Mouse (Mus musculus): ENCODE results near the gene P3h3.
"Not testable (repeated sequence)": the region's sequence is repeated elsewhere in the genome, so short reads cannot be mapped to it uniquely, and the experiment has no call there.

Gene P3h3

GRCm38 (mm10) chr6:124831649-124832048 lies 25.9 kb downstream of the P3h3 start:
- DNase-seq (ENCODE audit: extremely low spot score, low spot score) = no peak

GRCm38 (mm10) chr6:124831199-124831598 lies 26.4 kb downstream of the P3h3 start:
- not testable (repeated sequence) for DNase-seq (ENCODE audit: extremely low spot score, low spot score)

DNA sequence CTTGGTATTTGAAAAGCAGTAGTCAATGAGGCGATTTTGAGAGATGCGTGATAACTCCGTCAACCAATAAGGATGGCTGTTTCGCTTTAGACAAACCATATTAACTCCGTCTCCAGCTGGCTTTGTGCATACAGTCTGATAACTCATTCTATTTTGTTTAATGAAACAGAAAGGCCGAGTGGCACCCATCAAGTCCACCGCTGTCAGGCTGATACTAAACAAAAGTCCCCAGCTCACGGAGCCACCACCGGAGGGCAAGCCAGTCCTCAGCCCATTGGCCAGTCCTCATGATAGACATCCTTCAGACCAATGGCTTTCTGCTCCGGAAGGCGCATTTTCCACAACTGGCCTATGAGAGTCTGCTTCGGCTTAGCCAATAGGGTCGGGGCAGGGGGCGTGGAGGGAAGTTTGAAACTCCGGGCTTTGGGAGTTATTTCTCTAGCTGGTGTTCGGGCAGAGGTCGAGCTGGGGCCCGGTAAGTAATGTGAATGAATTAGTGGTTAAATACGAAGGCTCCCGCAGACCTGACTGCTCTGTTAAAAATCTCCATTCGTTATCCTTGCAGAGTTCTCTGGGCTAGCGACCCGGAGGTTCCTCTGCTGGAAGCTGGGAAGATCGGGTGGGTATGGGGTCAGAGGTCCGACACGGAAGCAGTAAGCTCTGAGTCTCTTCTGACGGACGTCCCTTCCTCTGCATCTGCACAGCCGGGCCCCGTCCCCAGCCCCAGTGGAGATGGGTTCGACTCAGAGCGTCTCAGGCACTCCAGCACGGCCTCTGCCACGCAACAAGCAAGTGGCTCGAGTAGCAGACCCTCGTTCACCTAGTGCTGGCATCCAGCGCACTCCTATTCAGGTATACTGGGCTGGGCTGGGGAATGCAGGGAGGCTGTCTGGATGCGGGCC lies 27.5 kb downstream of the P3h3 start:
- peak; percentile 87 for DNase-seq (ENCODE audit: extremely low spot score, low spot score)

DNA sequence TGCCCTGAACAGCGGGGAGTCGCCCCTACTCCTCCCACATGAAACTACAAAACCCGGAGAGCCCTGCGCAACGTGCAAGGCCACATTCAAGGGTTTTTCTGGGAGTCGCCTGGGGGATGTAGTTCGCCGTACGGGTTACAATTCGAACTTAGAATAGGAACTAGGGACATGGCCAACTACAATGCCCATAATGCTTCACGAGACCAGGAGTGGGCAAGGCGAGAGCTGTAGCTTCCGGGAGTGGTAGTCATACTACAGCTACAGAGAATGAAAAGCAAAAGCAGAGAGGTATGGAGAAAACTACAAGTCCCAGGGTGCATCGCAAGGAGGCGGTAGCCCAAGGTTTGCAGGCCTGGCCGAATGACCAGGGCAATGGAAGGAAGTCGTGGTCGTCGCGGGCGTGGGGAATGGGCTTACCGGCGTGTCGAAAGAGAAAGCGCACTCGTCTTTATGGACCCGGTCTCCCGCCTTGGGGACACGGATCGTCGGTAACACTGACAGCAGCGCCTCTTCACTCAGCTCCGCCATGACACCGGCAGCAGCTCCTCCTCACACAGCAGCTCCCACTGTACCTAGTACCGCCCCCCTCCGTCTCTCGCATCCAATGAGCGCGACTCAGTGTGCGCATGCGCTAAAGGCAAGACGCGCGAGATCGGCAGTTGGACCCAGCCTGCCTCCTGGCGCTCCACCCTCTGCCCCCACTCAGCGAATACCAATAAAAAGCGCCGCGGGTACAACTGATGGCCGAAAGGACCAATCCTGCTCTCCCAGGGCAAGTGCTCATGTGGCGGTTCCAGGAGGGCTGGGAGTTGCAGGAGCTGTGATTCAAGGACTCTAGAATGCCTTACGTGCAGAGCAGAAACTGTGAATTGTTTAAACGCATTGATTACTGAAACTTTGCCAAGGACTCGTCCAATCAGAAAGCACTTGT lies 28.4 kb downstream of the P3h3 start, which contains the start of the genes Usp5 and Cdca3:
Usp5 (minus strand) TSS at position 617 of the 931 bp plus-strand sequence.
Cdca3 (plus strand) TSS at position 680 of the 931 bp plus-strand sequence.
- DNase-seq (ENCODE audit: extremely low spot score, low spot score) = peak; percentile 98

DNA sequence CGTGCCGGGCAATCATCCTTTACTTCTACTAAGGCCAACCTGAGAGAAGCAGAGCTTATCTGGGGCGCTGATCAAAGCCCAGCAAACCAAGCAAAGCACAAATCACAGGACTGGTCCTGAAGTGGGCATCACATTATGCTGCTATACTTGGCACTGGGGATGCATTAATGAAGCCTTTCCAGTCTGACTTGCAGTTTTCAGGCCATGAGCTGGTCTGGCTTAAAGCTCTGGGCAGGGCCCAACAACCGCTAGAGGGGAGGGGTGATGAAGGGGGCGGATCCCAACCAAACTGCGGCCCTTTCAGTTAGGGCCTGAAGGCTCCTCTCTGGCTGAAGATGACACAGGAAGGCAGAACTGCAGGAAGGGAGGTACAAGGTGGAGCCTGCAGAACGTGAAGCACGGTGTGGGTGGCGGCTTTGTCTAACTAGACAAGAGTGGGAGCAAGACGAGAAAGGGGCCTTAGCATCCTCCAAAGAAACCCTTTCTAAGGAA lies 29.4 kb downstream of the P3h3 start:
- DNase-seq (ENCODE audit: extremely low spot score, low spot score) = peak; percentile 35

DNA sequence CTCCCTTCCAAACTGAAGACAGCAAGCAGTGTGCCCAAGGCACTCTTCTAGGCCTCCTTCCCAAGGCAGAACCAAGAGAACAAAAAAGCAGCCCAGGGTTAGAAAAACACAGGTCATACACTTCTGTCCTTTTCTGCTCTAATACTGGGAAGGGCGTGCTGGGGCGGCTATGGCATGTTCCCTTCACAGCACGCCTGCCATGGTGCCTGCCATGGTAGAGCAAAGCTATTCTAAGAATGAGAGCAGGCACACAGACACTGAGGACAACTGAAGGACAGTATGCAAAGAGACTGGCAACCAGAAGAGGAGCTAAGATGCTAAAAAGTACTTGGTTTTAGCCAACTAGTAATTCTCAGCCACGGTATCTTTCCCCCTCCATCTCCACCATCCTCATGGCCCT lies 35.5 kb downstream of the P3h3 start:
- DNase-seq (ENCODE audit: extremely low spot score, low spot score) = no peak

- DNase-seq (ENCODE audit: extremely low spot score, low spot score) = no peak
These were observed 36.7 kb downstream of the P3h3 start for GRCm38 (mm10) chr6:124820891-124821290.

- DNase-seq (ENCODE audit: extremely low spot score, low spot score) = no peak
These were observed 39.6 kb downstream of the P3h3 start for GRCm38 (mm10) chr6:124817971-124818370.

DNA sequence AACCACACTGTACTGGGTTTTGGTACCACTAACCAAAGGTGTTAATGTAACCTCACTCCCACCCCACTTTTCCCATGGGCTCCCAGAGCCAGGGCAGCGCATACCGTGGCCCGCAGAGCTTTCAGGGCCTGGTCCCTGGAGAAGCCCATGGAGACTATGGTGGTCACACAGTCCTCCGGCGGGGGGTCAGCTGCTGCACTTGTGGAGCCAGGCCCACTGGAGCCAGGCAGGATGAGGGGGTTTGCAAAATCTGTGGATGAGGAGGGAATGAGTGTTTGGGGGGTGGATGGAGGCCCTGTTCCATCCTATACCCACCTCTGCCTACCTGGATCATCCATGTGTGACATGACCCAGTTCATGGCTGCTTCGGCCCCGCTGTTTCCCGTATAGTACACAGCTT lies 40.0 kb downstream of the P3h3 start:
- no peak for DNase-seq (ENCODE audit: extremely low spot score, low spot score)

DNA sequence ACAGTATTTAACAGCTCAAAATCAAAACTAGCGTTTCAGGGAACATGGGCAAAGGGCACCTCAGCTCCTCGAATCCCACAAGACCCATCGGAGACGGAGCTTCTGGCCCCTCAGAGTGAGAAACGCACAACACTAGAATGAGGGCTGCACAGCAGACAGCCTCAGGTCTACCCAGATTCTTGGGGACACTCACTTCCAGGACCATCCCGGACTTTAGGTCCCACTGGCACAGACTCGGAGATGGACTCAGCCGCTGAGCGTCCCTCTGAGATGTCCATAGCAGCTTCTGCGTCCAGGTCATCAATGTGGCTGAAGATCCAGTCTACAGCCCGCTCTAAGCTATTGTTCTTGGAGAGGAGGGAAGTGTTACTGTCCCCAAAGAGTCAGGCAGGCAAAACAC lies 40.4 kb downstream of the P3h3 start:
- no peak for DNase-seq (ENCODE audit: extremely low spot score, low spot score)

DNA sequence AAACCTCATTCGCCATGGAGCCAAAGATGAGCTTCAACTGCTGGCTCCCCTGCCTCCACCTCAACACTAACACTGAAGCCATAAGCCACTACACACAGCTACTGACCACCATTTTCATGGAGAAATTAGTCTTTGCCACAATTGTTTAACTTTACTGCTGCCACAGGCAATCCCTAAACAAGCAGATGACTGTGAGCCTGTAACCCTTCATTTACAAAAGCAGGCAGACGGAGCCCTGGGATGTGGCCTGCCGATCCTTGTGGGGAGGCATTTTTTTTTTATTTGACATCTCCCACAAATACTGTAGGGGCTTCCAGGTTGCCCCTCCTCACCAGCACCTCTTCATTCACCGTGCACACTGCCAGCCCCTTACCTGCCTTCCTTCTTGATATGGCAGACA lies 40.9 kb downstream of the P3h3 start:
- DNase-seq (ENCODE audit: extremely low spot score, low spot score) = no peak

GRCm38 (mm10) chr6:124814858-124815774 lies 42.4 kb downstream of the P3h3 start:
- no peak for DNase-seq (ENCODE audit: extremely low spot score, low spot score)

GRCm38 (mm10) chr6:124814448-124814847 lies 43.1 kb downstream of the P3h3 start:
- no peak for DNase-seq (ENCODE audit: extremely low spot score, low spot score)

DNA sequence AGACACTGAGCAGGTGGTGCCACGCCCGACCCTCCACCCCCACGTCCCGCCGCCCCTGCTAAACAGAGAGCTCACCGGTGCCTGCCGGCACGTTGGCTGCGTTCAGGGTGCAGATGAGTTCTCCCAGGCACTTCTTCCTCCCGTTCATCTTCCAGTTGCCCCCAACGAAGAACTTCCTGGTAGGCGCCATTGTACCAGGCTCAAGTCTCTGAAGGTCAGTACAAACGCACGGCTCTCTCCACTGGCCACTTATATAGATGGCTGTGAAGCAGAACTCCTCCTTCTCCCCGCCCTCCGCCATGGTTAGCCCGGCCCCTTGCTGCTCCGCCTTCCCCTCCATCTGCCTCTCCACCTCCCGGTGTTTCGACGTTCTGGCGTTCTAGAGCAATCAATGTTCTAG lies 43.6 kb downstream of the P3h3 start, which contains the start of gene Tpi1:
Tpi1 (minus strand) TSS at position 364 of the 400 bp plus-strand sequence.
- DNase-seq (ENCODE audit: extremely low spot score, low spot score) = peak; percentile 86

DNA sequence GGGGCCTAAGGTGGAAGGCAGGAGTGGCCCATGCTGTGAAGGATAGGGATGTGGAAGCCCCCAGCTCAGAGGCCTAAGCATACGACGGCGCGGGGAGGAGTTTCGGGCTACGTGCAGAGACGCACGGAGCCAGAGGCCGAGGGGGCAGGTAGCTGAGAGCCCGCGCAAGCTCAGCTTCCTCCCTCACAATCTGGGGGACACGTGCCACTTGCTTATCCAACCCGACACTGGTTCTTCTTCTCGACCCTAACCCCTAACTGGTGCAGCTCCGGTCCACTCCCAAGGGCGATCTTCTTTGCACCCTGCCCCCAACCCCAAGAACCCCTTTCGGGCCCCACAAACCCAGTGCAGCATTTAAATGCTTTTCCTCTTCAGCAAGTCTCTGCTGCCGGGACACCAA lies 44.1 kb downstream of the P3h3 start:
- DNase-seq (ENCODE audit: extremely low spot score, low spot score) = peak; percentile 73

DNA sequence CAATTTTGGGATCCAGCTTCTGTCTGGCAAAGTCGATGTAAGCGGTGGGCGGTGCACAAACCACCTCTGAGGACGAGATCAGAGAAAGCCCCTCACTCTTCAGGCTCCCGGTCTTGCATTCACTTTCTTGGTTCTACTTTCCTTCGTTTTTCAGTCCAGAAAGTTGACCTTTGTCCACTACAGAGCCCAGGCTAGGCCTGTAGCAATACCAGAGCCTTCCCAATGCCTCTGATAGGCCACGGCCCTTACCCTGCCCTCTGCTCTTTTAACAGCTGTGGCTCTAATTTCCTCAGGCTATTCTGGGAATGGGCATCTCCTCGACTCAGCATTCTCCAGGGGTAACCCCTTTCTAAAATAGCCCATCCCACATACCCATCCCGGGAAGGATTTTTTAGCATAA lies 44.7 kb downstream of the P3h3 start:
- no peak for DNase-seq (ENCODE audit: extremely low spot score, low spot score)

- DNase-seq (ENCODE audit: extremely low spot score, low spot score) = no peak
These were observed 45.6 kb downstream of the P3h3 start for GRCm38 (mm10) chr6:124811701-124812560.

GRCm38 (mm10) chr6:124811403-124811665 lies 46.2 kb downstream of the P3h3 start:
- DNase-seq (ENCODE audit: extremely low spot score, low spot score) = no peak

DNA sequence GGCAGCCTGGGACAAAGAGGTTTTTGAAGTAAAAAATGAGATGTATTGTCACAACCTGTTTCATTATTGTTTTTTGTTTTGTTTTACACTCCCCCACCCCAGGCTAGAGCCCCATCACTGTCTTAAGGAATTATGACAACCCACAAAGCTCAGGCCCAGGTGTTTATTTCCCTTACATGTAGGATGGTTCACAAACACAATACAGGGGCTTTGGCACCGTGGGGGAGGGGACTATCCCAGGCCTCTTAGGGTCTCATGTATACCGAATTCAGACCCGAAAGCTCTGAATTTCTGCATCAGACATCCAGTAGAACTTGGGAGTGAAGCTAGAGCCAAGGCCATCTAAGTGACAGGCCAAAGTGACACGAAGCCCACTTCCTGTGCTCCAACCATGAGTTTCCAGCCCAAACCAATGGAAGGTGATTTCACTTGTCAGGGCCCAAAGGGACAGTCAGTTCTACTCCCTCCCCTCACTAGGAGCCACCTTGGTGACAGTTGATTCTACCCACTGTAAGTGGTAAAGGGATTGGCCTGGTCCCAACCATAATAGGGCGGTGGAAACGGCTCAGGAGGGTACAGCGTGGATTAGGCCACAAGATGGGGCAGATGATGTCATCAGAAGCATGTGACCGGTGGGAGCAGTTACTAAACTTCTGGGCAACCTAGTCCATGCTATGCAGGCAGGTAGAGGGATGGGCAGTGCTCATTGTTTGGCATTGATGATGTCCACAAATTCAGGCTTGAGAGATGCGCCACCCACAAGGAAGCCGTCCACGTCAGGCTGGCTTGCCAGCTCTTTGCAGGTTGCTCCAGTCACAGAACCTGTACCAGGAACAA lies 46.8 kb downstream of the P3h3 start:
- not testable (repeated sequence) for DNase-seq (ENCODE audit: extremely low spot score, low spot score)

Measured in neural tube, embryonic 10.5 days (tissue).